Mouse (Mus musculus) spleen, adult 10 weeks (tissue): Measurements from ENCODE around the gene Gng10. TPM values are rescaled to one million over a fixed set of nuclear protein-coding genes. Genes with fewer than 3 reads are reported as not detected.

ENCODE experiments used
- polyA plus RNA-seq: library from polyadenylated mRNA; stranded (reverse); fragments of 350-450 nt; fragmentation: Illumina TruSeq; extraction: RNeasy Lipid Tissue Mini Kit (QIAGEN cat#74804); gene quantifications from one replicate; pipeline ENCODE4 v1.2.3, GENCODE M21; 2015; ENCODE audit warnings: low replicate concordance; ENCODE audit not compliant: insufficient read depth

Gng10 gene
- polyA plus RNA-seq: 154 TPM

GRCm38 (mm10) chr4:59034918-59035785, at the start of gene Gng10:
Gng10 (plus strand) TSS chr4:59035088.

GRCm38 (mm10) chr4:58986540-58987190, 48.2 kb upstream of the Gng10 start, which contains the start of gene Ptgr1:
Ptgr1 (minus strand) TSS chr4:58987119.

GRCm38 (mm10) chr4:58994762-58995161, 40.1 kb upstream of the Gng10 start, which contains the start of gene Dnajc25:
Dnajc25 (plus strand) TSS chr4:58995062.

DNA sequence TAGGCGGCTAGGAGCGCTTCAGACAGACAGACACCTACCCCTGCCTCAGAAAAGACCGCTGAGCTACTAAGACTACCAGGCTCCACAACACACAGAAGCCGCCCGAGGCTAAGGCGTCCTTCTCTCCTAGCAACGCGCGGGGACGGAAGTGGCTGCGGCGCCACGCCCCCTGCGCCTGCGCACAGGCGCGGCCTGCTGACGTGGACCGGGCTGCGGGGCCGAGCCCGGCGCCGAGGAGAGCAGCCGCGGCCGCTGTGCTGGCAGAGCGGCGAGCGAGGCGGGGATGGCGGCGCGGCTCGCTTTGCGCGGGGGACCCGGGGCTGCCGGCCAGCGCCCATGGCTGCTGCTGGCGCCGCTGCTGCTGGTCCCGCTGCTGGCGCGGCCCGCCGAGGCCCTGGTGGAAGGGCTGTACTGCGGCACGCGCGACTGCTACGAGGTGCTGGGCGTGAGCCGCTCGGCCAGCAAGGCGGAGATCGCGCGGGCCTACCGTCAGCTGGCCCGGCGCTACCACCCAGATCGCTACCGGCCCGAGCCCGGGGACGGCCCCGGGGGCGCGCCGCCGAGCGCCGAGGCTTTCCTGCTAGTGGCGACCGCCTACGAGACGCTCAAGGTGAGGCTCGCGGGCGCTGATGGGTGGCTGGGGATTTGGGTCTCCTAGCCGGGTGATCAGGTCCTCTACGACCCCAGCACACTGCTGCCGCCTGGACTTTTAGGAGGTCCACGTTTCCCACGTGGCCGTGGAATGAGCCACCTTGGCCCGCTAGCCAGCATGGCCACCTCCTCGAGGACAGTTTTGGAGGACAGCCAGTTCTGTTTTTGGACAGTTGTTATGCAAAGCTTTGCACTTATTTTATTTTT, 31.7 kb upstream of the Gng10 start, which contains the start of gene Gm20503:
Gene Gm20503 (plus strand): TSS at position 263 of the 858 bp plus-strand sequence.

Other genes starting within 250 kb of the Gng10 start
- gene Olfr267, start 247.4 kb upstream of the Gng10 start, polyA plus RNA-seq: not detected
- 71.5 TPM for gene Ecpas, start 122.3 kb upstream of the Gng10 start, polyA plus RNA-seq
- 0.39 TPM for gene Zkscan16, start 91.5 kb upstream of the Gng10 start, polyA plus RNA-seq
- gene Ptgr1, start 48.0 kb upstream of the Gng10 start, polyA plus RNA-seq: 2.9 TPM
- gene Dnajc25, start 40.0 kb upstream of the Gng10 start, polyA plus RNA-seq: 10.2 TPM
- gene Gm20503, start 31.9 kb upstream of the Gng10 start, polyA plus RNA-seq: not detected
- not detected for gene AI481877, start 103.9 kb downstream of the Gng10 start, polyA plus RNA-seq
- 129 TPM for gene Ugcg, start 154.2 kb downstream of the Gng10 start, polyA plus RNA-seq